Mouse (Mus musculus) spleen, adult 2 months (tissue): ENCODE data around the gene Ccser1.

Experiments
- CTCF ChIP-seq: fragments of 200-500 bp; IDR thresholded peaks from 2 replicates; pipeline ENCODE4 v1.5.1; 2011; ENCODE audit warnings: mild to moderate bottlenecking, inconsistent platforms; ENCODE audit not compliant: insufficient read depth, insufficient read length, insufficient replicate concordance; ENCODE audit errors: extremely low read depth
- POLR2A ChIP-seq: fragments of 200-500 bp; IDR thresholded peaks from 2 replicates; pipeline ENCODE4 v1.6.1; 2011; ENCODE audit warnings: low read depth, low read length, inconsistent platforms

DNA sequence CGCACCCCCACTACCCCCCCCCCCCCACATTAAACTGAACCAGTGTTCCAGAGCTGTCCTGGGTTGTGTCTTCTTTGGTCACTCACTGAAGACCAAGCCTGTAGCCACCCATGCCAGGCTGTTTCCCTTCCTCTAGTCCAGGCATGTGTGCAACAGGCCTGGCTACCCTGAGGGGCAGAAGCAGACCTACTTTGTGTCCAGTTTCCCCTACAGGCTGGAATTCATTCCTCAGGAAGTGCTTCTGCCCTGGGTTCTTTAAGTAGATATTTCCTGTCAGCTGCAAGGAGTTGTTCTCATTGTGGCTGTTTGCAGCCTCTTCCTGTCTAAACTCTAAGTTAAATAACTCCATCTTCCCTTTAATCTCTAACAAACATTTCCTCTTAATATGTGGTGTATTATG, 82.3 kb downstream of the Ccser1 start:
- no peak for TF ChIP-seq POLR2A
- TF ChIP-seq CTCF, result no peak
